Mouse (Mus musculus) intestine, embryonic 16.5 days (tissue): ENCODE data around the gene Sh2d4b. TPM values are rescaled to one million over a fixed set of nuclear protein-coding genes. Genes with fewer than 3 reads are reported as not detected.
A peak's percentile ranks its signal among the peaks of the same experiment; 100 is the strongest.

Experiments used
- ATAC-seq: fragments of 200-750 bp; cut with Nextera tagmentation; 2 replicates; pipeline ENCODE4 v1.8.0; 2017; ENCODE audit warnings: moderate TSS enrichment, moderate library complexity
- H3K27ac ChIP-seq: fragments of 300-500 bp; sonication (generic); 2 replicates; pipeline ENCODE4 v1.5.1; 2014; ENCODE audit warnings: mild to moderate bottlenecking, low read length
- H3K27me3 ChIP-seq: fragments of 300-500 bp; sonication (generic); replicated peaks from 2 replicates; pipeline ENCODE4 v1.6.1; 2014; ENCODE audit warnings: low read length, control low read depth, mixed read lengths; ENCODE audit not compliant: control insufficient read depth, insufficient read depth
- H3K36me3 ChIP-seq: fragments of 300-500 bp; sonication (generic); 2 replicates; pipeline ENCODE4 v1.6.1; 2014; ENCODE audit warnings: low read length, control low read depth; ENCODE audit not compliant: control insufficient read depth, insufficient read depth
- H3K4me1 ChIP-seq: fragments of 300-500 bp; sonication (generic); 2 replicates; pipeline ENCODE4 v1.6.1; 2014; ENCODE audit warnings: low read length, control low read depth, mixed read lengths; ENCODE audit not compliant: control insufficient read depth, insufficient read depth
- H3K4me2 ChIP-seq: fragments of 300-500 bp; sonication (generic); 2 replicates; pipeline ENCODE4 v1.6.1; 2014; ENCODE audit warnings: low read depth, low read length, control low read depth
- H3K4me3 ChIP-seq: fragments of 300-500 bp; sonication (generic); 2 replicates; pipeline ENCODE4 v1.5.1; 2014; ENCODE audit warnings: mild to moderate bottlenecking, low read length
- H3K9ac ChIP-seq: fragments of 300-500 bp; sonication (generic); 2 replicates; pipeline ENCODE4 v1.6.1; 2014; ENCODE audit warnings: low read depth, low read length
- H3K9me3 ChIP-seq: fragments of 300-500 bp; sonication (generic); 2 replicates; pipeline ENCODE4 v1.6.1; 2016; ENCODE audit warnings: low read length, control low read depth; ENCODE audit not compliant: control insufficient read depth
- WGBS: fragments of 180-500 bp; shearing (Covaris S2); extraction: QIAGEN DNeasy Blood & Tissue Kit; methylation state at CpG from one replicate; pipeline ENCODE4 v1.1.7; 2014; 5-methylcytosine and 5-hydroxymethylcytosine counted together
- polyA plus RNA-seq: library from polyadenylated mRNA; unstranded; fragments of >200 nt; fragmentation: Nextera tagmentation; extraction: Ambion mirVana; gene quantifications from 2 replicates; pipeline ENCODE4 v1.2.1, GENCODE M21; 2015

The Sh2d4b gene
- polyA plus RNA-seq, 1 experiment from 2014 or later, result 0.13 TPM

GRCm38 (mm10) chr14:40915838-40916237 lies 22.8 kb upstream of the Sh2d4b start:
- H3K27ac ChIP-seq, result no peak overlapping the region
- WGBS, result 79% methylated on average over 8 of the region's 8 CpGs
- no peaks in the 10 kb centered on the region for H3K27me3 ChIP-seq
- no peak overlapping the region for H3K4me2 ChIP-seq
- no peak overlapping the region for H3K4me3 ChIP-seq
- H3K9ac ChIP-seq, result 0 out of 2 replicates have a peak overlapping the region, but pooled peaks have one; percentile 3
- peaks cover 11% of the 10 kb centered on the region; the same call in 1 of the 2 replicates for H3K36me3 ChIP-seq
- peaks cover 24% of the 10 kb centered on the region for H3K4me1 ChIP-seq
- no peaks in the 10 kb centered on the region for H3K9me3 ChIP-seq
- 0 out of 2 replicates have a peak, but pooled peaks have one; percentile 6 for ATAC-seq

- Histone ChIP-seq H3K9ac (no peak overlapping the region), H3K4me2 (no peak overlapping the region), H3K36me3 (peaks cover 15% of the 10 kb centered on the region; the same call in 1 of the 2 replicates), H3K27ac (no peak overlapping the region), H3K27me3 (no peaks in the 10 kb centered on the region), H3K9me3 (no peaks in the 10 kb centered on the region), H3K4me3 (no peak overlapping the region), H3K4me1 (peaks cover 24% of the 10 kb centered on the region)
- ATAC-seq, result peak; percentile 45
- WGBS, result 40% methylated on average over 3 of the region's 3 CpGs
These were observed 21.6 kb upstream of the Sh2d4b start for GRCm38 (mm10) chr14:40914701-40915100.

DNA sequence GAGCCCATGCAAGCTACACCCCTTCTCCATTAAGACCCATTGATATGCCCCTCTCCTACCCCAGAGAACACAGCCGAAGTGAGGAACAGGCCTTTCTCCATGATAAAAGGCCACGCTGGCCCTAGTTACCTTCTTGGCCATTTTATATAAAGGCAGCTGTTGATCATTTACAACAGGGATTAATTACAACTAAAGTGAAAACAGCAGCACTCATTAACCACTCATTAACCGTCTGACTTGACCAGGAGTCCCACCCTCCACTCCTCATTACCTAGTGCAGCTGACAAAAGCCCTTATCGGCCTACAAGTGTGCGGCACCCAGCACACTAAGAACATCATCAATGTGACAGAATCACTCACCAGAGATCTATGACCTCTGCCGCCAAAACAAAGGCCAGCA lies 20.6 kb upstream of the Sh2d4b start:
- Histone ChIP-seq H3K4me2 (no peak overlapping the region), H3K27me3 (no peaks in the 10 kb centered on the region), H3K4me3 (no peak overlapping the region), H3K36me3 (peaks cover 15% of the 10 kb centered on the region; the same call in 1 of the 2 replicates), H3K9me3 (no peaks in the 10 kb centered on the region), H3K4me1 (peaks cover 22% of the 10 kb centered on the region), H3K9ac (no peak overlapping the region), H3K27ac (no peak overlapping the region)
- 83% methylated on average over 6 of the region's 6 CpGs for WGBS
- ATAC-seq, result no peak

DNA sequence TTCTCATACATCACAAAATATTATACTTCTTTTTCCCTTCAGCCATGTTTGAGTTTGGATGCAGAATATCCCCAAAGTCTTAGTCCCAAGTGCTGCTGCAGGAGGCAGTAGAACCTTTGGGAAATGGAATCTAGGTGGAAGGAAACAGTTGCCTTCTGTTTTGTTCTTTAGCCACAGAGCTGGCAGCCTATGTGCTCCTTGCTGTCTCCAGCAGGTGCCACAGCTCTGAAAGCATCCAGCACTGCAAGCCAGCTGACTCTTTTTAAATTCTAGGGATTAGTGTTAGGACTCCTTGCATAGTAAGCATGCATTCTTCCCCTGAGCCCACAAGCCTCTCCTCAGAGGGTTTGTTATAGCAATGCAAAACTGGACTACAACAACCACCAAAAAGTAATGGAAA lies 18.5 kb upstream of the Sh2d4b start:
- Histone ChIP-seq H3K9me3 (no peaks in the 10 kb centered on the region), H3K27me3 (no peaks in the 10 kb centered on the region), H3K4me1 (peaks cover 19% of the 10 kb centered on the region), H3K27ac (no peak overlapping the region), H3K9ac (no peak overlapping the region), H3K4me2 (no peak overlapping the region), H3K4me3 (no peak overlapping the region), H3K36me3 (peaks cover 22% of the 10 kb centered on the region)
- ATAC-seq, result no peak

- no peaks in the 10 kb centered on the region for H3K27me3 ChIP-seq
- no peak for ATAC-seq
- 90% methylated on average over 9 of the region's 9 CpGs for WGBS
- no peak overlapping the region for H3K4me2 ChIP-seq
- H3K4me3 ChIP-seq, result no peak overlapping the region
- H3K36me3 ChIP-seq, result peaks cover 16% of the 10 kb centered on the region
- no peak overlapping the region for H3K27ac ChIP-seq
- no peaks in the 10 kb centered on the region for H3K9me3 ChIP-seq
- H3K9ac ChIP-seq, result no peak overlapping the region
- no peaks in the 10 kb centered on the region for H3K4me1 ChIP-seq
These were observed 15.7 kb upstream of the Sh2d4b start for GRCm38 (mm10) chr14:40908763-40909162.

- ATAC-seq, result no peak
- peaks cover 11% of the 10 kb centered on the region for H3K36me3 ChIP-seq
- 73% methylated on average over 9 of the region's 9 CpGs for WGBS
These were observed 13.7 kb upstream of the Sh2d4b start for GRCm38 (mm10) chr14:40906770-40907169.

DNA sequence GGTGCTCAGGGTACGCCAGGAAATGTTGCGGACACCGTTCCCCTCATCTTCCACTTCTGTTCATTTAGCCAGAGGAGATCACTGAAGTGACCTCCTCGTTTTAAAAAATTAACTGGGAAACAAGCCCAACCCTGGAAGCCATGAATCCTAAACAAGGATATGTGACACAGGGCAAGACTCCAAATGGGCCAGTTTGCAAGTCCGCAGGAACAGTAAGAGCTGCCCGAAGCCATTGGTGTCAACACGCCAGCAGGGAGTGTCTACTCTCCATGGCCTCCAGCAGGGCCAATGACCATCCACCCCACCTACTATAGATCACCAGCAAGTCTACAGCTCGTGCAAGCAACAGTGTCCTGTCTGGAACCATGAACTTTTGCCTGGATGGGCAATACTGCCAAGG lies 12.7 kb upstream of the Sh2d4b start:
- Histone ChIP-seq H3K4me1 (peaks cover 5% of the 10 kb centered on the region), H3K36me3 (peaks cover 11% of the 10 kb centered on the region), H3K4me3 (no peak overlapping the region), H3K9ac (no peak overlapping the region), H3K4me2 (no peak overlapping the region), H3K9me3 (no peaks in the 10 kb centered on the region), H3K27me3 (no peaks in the 10 kb centered on the region), H3K27ac (no peak overlapping the region)
- ATAC-seq, result no peak
- WGBS, result 90% methylated on average over 8 of the region's 8 CpGs

More at GRCm38 (mm10) chr14:40906770-40907169, 13.7 kb upstream of the Sh2d4b start:
- Histone ChIP-seq H3K27me3 (no peaks in the 10 kb centered on the region), H3K9me3 (no peaks in the 10 kb centered on the region), H3K9ac (no peak overlapping the region), H3K4me2 (no peak overlapping the region), H3K4me3 (no peak overlapping the region), H3K4me1 (peaks cover 5% of the 10 kb centered on the region), H3K27ac (no peak overlapping the region)

DNA sequence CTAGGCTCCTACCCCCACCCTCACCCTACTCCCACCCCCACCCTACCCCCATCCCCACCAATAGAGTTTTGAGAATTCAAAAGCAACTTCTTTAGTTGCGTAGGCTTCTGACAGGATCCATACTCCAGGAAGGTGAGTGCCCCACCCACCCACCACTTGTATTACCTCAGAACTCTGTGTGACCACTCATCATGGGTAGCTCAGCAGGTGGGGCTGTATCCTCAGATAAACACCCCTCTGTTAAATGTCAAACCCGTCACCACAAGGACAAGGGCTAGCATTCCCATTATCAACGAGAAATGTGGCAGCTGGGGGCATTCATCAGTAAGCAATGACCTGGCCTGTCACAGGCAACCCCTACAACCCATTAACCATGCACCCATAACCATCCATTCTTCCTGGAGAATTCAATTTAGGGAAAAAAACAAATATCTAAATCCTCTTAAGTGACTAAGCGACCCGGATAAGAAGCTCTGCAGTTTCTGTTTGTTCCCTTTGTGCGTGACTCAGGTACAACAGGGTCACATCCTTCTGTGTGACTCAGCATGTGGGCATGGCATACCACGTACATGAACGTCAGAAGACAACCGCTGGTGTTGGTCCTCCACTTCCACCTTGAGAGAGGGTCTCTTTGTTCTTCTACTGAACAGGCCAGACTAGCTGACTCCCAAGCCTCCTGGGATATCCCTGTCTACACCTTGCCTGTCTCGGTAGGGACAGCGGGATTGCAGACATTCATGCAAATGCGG lies 9.4 kb upstream of the Sh2d4b start:
- peaks cover 5% of the 10 kb centered on the region for H3K4me1 ChIP-seq

DNA sequence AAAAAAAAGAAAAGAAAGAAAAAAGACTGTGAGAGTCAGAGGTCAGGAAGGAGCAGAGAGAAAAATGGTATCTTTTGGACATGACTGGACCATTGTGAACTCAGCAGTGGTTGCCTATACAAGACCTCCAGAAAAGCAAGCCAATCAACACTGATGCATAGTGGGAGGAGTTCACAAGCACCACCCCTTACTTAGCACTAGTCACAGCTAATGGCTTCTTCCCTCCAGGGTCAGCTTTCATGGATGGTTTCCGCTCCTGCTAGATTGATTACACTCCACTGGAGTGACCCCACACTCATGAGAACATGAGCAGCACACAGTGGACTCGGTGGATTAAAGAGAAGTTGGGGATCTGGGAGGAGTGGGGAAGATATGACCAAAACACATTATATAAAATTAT lies 7.2 kb upstream of the Sh2d4b start:
- Histone ChIP-seq H3K9ac (no peak overlapping the region), H3K27me3 (no peaks in the 10 kb centered on the region), H3K4me1 (peaks cover 5% of the 10 kb centered on the region), H3K36me3 (no peaks in the 10 kb centered on the region), H3K4me3 (no peak overlapping the region), H3K4me2 (no peak overlapping the region), H3K27ac (no peak overlapping the region), H3K9me3 (no peaks in the 10 kb centered on the region)
- no peak for ATAC-seq
- 67% methylated on average over 2 of the region's 2 CpGs for WGBS

More for the DNA sequence above, 9.4 kb upstream of the Sh2d4b start:
- no peak overlapping the region for H3K4me2 ChIP-seq
- no peak overlapping the region for H3K9ac ChIP-seq
- peaks cover 5% of the 10 kb centered on the region for H3K36me3 ChIP-seq
- WGBS, result 64% methylated on average over 12 of the region's 12 CpGs
- no peaks in the 10 kb centered on the region for H3K9me3 ChIP-seq
- ATAC-seq, result no peak; the same call in 1 of the 2 replicates
- no peak overlapping the region for H3K4me3 ChIP-seq
- no peaks in the 10 kb centered on the region for H3K27me3 ChIP-seq
- H3K27ac ChIP-seq, result no peak overlapping the region
